ENCODE assay signal across 9 mouse cellular contexts in genomic region chr12:14149022-14149842, GRCm38 (mm10). TPM values are rescaled to one million over a fixed set of nuclear protein-coding genes. Genes with fewer than 3 reads are reported as not detected.
A peak's percentile ranks its signal among the peaks of the same experiment; 100 is the strongest.
DNase-seq lines count a peak whose midpoint lies in the region; ATAC-seq lines count a peak whose summit lies in the region.
"Had no signal": no experiment of that assay in that cellular context is flagged by ENCODE, and none has a peak within 500 bp of the region (broad histone marks: within the 10 kb centered on the region; RNA-seq: fewer than 3 reads in every experiment).

No protein-coding gene starts in this region.

- peak; percentile 10 for DNase-seq in adrenal gland, postnatal 25 days
- no peak for DNase-seq in adrenal gland, adult 18-20 months (ENCODE audit: low spot score in 2 of 2)
- DNase-seq in urinary bladder, postnatal 14 days (ENCODE audit: low spot score) = peak; percentile 13
- no peak for DNase-seq in urinary bladder, adult 18-20 months (ENCODE audit: low spot score in 2 of 2)
- DNase-seq in right cerebral cortex, postnatal 14 days = peak; percentile 29
- DNase-seq in B cell, adult 2 months = no peak

- ATAC-seq in intestine, embryonic 15.5 days = peak; percentile 5; the same call in 1 of the 2 replicates
- ATAC-seq in liver, embryonic 16.5 days (ENCODE audit: low read depth) = no peak

- peaks cover 23% of the 10 kb centered on the region for H3K27me3 ChIP-seq in intestine, embryonic 15.5 days (replicated peaks)
- H3K27me3 ChIP-seq in liver, embryonic 16.5 days (ENCODE audit: control insufficient read depth, insufficient read depth, low read depth, low read length) = peaks cover 35% of the 10 kb centered on the region

- H3K36me3 ChIP-seq in intestine, embryonic 15.5 days = no peaks in the 10 kb centered on the region
- no peaks in the 10 kb centered on the region for H3K36me3 ChIP-seq in liver, embryonic 16.5 days (ENCODE audit: control insufficient read depth, insufficient read depth)

- no peaks in the 10 kb centered on the region for H3K9me3 ChIP-seq in intestine, embryonic 15.5 days
- no peaks in the 10 kb centered on the region for H3K9me3 ChIP-seq in liver, embryonic 16.5 days (replicated peaks; ENCODE audit: control insufficient read depth, low read length)

- peak overlapping the region; percentile 51 for H3K4me3 ChIP-seq in intestine, embryonic 15.5 days (replicated peaks)
- H3K4me3 ChIP-seq in liver, embryonic 16.5 days (ENCODE audit: low read depth, low read length) = peak overlapping the region; percentile 34; the same call in 1 of the 2 replicates

- WGBS in intestine, embryonic 15.5 days = 16% methylated on average over 27 of the region's 27 CpGs
- WGBS in liver, embryonic 16.5 days (ENCODE audit: insufficient replicate concordance) = 7% methylated on average over 27 of the region's 27 CpGs

- H3K4me2 ChIP-seq in intestine, embryonic 15.5 days (replicated peaks) = peak overlapping the region; percentile 94
- H3K4me2 ChIP-seq in liver, embryonic 16.5 days (ENCODE audit: low read depth, low read length) = peak overlapping the region; percentile 58

- peaks cover 18% of the 10 kb centered on the region for H3K4me1 ChIP-seq in intestine, embryonic 15.5 days (replicated peaks)
- no peaks in the 10 kb centered on the region for H3K4me1 ChIP-seq in liver, embryonic 16.5 days (ENCODE audit: control insufficient read depth, low read depth, low read length)

- peak overlapping the region; percentile 42 for H3K9ac ChIP-seq in intestine, embryonic 15.5 days
- H3K9ac ChIP-seq in liver, embryonic 16.5 days (ENCODE audit: low read depth, low read length) = no peak overlapping the region

- no peak overlapping the region for H3K27ac ChIP-seq in intestine, embryonic 15.5 days
- H3K27ac ChIP-seq in liver, embryonic 16.5 days (ENCODE audit: low read length) = no peak overlapping the region

RNA-seq across cellular contexts. Expression of gene Fam84a, which starts 2.6 kb away (rescaled TPM):
- total RNA-seq in adrenal gland, postnatal 25 days (2021) = 19.3 and 24.3 TPM in 2 replicates
- 10 to 100 TPM in 1 of 2 experiments, 1 to 10 TPM in 1; 2.5 to 13.8 TPM for total RNA-seq in adrenal gland, adult 18-20 months (2021)
- 6.5 and 7.4 TPM in 2 replicates for polyA plus RNA-seq in intestine, embryonic 15.5 days (2015; fragmentation: Nextera tagmentation; extraction: Ambion mirVana)
- 1.4 and 1.7 TPM in 2 replicates for polyA plus RNA-seq in liver, embryonic 16.5 days (2015; fragmentation: Nextera tagmentation; extraction: Ambion mirVana)
- total RNA-seq: common myeloid progenitor, adult 5-6 weeks had no signal

Comparison
In these comparisons a context has a peak if more than half of its experiments do, and no peak if none do; other contexts are left out.
1. DNase-seq: peak in adrenal gland, postnatal 25 days (single experiment), urinary bladder, postnatal 14 days (single experiment) and right cerebral cortex, postnatal 14 days (single experiment); none in adrenal gland, adult 18-20 months (0 of 2), urinary bladder, adult 18-20 months (0 of 2) and B cell, adult 2 months (0 of 2).